Mouse (Mus musculus) adrenal gland, postnatal 4 days (tissue): ENCODE data around the gene Rab42. TPM values are rescaled to one million over a fixed set of nuclear protein-coding genes. Genes with fewer than 3 reads are reported as not detected.

Source experiments
- DNase-seq, 2 experiments: peaks; one replicate each; pipeline ENCODE4 v3.0.0; 2021 to 2022; ENCODE audit warnings: low spot score in 2 of 2, mixed read lengths in 2 of 2
- total RNA-seq, 2 experiments: library from RNA; stranded (reverse); gene quantifications; 2 replicates each; pipeline ENCODE4 v1.2.3; 2021

Rab42 gene
- total RNA-seq, 2 experiments from 2014 or later = 4.3 to 6.6 TPM

DNA sequence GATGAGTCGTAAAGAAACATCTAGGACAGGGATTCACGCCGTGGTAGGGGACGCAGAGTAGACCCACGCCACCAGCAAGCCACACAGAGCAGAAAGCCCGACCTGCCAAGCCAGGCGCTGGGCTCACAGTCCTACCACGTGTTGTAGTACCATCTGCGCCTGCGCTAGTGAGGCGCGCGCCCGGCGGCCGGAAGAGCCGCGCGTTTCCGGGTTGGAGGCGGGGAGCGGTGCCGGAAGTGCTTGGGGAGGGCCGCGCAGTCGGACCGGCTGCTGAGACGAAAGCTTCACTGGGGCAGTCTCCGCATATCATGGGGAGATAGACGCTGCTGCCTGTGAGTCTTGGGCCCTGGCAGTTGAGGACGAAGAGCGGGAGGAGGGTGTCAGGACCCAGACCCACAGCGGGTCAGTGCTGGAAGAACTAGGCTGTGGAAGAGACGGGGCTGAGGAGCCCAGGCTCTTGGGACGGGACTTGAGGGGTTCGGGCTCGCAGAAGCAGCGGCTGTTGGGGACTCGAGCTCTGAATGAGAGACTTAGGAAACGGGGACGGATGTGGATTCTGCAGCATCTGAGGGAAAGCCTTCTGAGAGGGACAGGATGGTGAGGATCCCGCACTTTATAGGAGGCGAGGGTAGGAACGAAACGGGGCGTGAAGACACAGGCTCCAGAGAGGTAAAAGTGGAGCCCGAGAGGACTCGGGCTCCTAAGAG, 28.9 kb downstream of the Rab42 start, which contains the start of gene Taf12:
TSS of gene Taf12 (plus strand) at position 220 of the 707 bp plus-strand sequence.
- peak; percentile 74 to 89 for DNase-seq

DNA sequence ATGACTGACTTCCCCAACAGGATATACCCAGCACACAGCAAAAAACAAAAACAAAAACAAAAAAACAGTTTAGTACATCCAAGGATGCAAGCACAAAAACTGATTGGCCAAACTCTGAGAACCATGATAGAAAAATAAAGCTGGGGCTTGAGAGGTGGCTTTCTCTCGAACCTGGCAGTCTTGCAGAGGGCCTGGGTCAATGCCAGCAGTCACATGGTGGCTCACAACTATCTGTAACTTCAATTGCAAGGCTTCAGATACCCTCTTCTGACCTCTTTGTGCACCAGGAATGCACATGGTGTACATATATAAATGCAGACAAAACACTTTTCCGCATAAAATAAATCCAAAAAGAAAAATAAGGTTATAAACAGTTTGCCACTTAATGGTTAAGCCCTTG, 30.0 kb downstream of the Rab42 start:
- DNase-seq = no peak

DNA sequence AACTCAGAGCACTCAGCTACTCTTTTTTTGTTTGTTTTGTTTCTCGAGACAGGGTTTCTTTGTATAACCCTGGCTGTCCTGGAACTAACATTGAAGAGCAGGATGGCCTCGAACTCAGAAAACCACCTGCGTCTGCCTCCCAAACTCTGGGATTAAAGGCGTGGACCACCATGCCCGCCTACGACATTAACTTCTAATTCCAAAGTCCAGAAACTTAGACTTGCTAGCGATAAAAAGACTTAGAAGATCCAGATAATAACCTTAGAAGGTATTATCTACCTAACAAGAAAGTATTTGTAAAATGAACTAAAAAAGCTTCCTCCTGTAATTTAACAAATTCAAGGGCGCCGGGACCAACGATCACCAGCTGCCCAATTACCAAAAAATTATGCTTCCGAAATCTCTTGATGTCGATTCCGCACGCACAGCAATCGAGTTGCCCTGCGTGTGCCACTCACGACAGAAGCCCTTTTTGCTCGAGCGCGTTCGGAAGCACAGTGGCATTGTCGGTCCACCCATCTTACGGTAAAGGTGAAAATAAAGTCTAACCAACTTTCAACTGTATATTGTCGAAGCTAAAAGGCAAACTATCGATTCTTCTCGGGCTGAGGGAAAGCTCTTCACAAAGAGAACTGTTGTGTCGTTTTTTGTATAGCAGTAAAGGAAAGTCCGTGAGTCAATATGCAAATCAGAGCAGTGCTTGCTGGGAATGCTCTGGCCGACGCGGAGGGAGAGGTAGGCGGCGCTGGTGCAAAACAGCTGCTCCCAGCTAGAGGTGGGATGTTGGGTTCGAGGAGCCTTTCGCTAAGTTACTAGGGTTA, 33.2 kb downstream of the Rab42 start:
- DNase-seq = peak; percentile 40 to 65

DNA sequence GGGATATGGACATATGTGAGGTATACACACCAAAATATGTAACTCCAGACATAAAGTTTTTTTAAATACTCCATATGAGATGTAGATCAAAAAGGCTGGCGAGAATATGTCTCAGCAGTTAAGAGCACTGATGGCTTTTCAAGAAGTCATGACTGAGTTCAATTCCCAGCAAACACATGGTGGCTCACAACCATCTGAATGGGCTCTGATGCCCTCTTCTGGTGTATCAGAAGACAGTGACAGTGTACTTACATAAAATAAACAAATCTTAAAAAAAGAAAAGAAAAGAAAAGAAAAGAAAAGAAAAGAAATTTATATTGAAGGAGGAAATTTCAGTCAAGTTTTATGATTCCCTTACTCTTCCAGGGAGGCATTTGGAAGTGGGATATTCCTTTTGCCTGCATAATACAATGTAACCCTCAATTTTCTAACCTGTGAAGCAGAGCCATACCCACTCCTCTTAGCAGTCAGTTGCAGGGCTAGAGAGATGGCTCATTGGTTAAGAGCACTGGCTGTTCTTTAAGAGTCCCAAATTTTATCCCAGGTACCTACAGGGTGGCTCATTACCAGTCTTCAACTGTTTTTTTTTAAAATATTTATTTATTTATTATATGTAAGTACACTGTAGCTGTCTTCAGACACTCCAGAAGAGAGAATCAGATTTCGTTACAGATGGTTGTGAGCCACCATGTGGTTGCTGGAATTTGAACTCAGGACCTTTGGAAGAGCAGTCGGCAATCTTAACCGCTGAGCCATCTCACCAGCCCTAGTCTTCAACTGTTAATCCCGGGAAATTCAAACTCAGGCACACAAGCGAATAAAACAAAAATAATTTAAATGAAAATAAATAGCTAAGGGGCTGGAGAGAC, 34.1 kb downstream of the Rab42 start:
- no peak for DNase-seq

DNA sequence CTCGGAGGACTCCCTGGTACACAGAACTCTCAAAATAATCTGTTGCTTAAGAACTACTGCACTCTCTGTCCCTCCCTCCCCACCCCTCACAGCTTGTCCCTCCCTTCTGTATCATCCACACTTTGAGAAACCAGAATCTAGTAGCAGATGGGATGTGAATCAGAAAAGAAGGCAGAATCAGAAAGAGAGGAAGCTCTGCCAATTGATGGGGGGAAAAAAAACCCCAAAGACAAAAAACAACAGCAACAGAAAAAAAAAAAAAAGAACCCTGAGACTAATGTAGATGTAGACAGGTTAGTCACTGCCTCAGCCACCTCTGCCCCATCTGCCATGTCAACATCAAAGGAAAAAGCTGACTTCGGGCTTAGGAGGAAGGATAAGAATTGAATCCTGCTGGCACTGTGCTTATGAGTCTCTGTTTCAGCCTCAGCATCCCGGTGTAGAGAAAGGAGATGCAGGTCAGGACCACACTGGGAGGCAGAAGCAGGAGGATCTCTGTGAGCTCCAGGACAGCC, 36.3 kb downstream of the Rab42 start:
- DNase-seq = no peak

DNA sequence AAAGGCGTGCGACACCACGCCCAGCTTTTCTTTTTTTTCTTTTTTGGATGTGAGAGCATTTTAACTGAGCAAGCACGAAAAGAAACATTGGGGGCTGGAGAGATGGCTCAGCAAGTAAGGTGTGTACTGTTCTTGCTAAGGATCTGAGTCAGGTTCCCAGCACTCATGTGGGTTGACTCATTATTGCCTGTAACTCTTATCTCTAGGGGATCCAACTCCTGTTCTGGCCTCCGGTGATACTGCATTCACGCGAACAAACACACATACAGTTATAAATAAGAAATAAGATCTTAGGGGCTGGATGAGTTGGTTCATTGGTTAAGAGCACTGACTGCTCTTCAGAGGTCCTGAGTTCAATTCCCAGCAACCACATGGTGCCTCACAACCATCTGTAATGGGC, 39.9 kb downstream of the Rab42 start:
- DNase-seq = no peak

DNA sequence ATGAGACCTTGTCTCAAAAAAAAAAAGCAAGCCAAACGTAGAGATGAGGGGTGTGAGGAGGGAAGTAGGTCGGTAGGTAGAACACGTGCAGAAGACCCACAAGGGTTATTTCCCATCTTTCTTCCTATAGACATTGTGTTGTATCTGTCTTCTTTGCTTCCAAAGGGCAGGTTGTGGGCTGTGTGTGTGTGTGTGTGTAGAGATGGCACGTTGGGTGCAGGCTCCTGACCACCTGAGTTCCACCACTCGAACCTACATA, 40.9 kb downstream of the Rab42 start:
- no peak for DNase-seq

DNA sequence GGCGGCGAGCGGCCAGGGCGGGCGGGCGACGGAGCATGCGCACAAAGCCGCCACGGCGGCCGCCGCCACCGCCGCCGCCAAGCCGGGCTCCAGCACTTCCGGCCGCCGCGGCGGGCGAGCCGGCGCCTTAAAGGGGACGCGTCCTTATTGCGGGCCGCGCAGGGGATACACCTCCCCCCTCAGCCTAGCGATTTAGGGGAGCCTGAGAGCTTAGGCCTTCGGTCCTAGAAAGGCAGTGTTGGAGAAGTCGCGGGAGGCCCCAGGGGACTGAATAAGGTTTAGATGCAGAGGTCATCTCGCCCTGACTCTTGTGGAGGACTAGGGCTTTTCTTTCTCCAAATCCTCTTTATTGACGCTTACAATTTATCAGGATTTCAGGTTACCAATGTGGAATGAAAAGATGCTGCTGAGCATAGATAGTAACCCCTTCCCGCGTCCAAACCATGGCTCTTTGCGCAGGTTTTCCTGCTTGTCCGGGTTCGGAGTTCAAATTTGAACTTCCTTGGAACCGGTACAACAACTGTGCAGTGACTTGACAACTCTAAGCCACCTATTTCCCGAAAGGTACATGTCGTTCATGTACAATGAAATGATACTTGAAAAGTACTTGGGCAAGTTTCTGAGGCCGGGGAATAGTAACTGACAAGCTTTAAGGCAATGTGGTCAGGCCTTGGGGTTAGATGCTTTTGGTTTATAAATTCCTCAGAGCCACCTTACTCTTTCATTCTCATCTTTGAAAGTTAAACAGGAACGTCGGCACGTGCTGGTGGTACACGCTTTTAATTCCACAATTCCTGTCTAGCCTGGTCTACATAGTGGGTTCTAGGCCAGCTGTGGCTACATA, 41.4 kb downstream of the Rab42 start, which contains the start of gene Gmeb1:
TSS of gene Gmeb1 (minus strand) at position 89 of the 844 bp plus-strand sequence.
- DNase-seq = peak; percentile 42 to 52

DNA sequence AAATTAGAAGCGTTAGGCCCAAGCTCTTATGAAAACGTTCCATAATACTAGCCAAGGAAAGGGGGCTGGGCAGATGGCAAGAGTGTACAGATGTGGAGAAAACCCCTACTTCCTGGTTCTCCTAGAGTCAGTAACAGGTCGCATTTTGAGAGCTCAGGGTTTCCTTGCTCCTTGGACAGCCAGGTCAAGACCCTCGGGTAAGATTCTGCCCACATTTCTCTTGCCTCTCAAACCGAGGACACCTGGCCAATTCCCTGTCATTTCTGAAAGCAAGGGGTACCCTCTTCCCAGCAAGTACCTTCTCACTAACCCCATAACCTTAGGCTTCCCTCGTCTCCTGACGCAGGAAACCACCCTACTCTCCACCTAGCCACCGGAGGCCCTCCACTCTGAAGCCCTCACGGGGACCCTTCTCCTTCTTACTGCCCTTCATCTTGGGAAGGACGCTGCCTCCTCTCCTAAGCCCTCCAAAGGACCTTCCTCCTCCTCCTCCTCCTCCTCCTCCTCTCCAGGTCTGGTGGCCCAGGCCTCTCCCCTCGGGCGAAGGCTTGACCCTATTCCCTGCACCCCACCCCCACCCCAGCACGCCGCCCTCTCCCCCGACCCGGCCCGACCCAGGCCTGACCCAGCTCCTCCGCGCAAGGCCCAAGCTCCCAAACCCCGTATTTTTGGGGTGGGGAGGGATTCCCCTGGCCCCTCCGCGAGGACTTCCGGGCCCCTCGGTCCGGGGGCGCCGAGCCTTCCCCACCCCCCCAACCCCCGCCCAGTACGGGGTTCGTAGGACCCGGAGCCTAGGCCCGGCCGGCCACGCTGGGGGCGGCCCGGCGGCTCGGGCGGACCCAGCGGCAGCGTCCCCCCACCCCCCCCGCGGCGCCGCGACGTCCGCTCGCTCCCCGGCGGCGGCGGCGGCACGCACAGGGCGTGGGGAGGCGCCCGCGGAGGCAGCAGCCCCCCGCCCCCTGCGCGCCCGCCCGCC, 42.5 kb downstream of the Rab42 start:
- peak; percentile 17 to 20 for DNase-seq

DNA sequence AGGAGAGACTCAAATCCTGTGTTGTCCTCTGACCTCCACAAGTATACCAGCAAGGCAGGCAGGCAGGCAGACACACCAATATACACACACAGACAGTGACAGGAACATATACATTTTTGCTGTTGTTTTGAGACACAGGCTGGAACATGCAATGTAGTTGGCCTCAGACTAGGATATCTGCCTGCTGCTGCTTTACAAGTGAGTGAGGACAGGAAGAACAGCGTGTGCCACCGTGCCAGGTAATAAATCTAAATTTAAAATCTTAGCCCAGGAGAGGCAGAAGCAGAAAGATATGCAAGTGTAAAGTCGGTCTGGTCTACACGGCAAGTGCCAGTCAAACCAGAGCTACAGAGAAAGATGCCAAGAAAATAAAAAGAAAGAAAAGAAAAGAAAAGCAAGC, 43.9 kb downstream of the Rab42 start:
- no peak for DNase-seq

DNA sequence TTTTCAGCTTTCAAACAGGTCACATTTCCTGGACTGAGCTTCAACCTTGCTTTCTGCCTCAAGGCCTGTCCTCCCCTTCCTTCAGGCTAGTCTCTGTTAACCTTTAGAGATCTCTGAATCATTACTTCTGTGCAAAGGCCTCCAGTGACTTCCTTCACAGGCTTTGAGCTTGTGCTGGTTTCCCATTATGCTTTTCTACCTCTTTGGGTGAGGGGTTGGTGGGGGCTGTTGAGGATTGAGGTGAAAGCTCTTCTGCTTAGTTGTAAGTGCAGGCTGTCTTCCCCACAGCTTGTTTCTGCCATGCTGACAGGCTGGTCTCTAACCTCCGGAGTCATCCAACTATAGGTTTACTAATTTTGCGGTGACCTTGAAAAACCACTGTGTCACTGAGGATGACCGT, 46.8 kb downstream of the Rab42 start:
- DNase-seq = no peak

GRCm38 (mm10) chr4:132254986-132255385, 48.2 kb downstream of the Rab42 start:
- DNase-seq = no peak

DNA sequence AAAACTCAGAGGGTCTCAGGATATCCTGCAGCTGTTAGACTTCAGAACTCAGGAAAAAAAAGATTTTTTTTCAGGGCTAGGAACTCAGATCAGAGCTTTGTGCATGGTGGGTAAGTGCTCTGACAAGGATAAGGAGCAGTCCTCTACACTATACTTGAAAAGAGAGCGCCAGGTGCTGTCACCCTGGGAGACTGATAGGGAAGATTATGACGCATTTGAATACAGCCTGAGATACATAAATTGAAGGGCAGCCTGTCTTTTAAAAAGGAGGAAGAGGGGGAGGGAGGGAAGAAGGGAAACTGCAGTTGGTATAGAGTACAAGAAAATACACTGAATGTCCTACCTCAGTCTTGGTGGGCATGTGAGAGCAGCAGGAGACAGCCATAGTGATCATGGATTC, 49.6 kb downstream of the Rab42 start:
- no peak for DNase-seq

DNA sequence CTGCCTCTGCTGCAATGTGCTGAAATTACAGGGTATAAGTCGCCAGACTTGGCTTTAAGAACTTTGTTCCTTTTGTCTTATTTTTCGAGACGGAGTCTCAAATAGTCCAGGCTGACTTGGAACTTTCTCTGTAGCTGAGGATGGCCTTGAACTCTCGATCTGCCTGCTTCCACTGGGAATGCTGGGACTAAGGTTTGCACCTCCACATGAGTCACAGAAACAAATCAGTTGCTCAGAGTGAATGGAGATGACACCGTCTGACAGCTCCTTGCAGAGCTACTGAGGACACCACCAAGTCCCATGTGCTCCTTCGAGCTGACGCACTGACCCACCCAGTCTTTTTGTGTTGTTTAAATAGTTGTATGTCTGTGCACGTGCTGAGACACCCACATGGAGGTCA, 50.1 kb downstream of the Rab42 start:
- DNase-seq = no peak

Other genes starting within 250 kb of the Rab42 start
- gene Gm10300, start 228.7 kb downstream of the Rab42 start, total RNA-seq = under 1 TPM; 0.70 to 0.73 TPM
- gene Epb41, start 228.1 kb downstream of the Rab42 start, total RNA-seq = 10 to 100 TPM; 67.2 to 91.2 TPM
- under 1 TPM; 0.50 to 0.59 TPM for gene Oprd1, start 158.9 kb downstream of the Rab42 start, total RNA-seq
- 10 to 100 TPM; 61.7 to 63.4 TPM for gene Ythdf2, start 91.1 kb downstream of the Rab42 start, total RNA-seq
- gene Gmeb1, start 41.8 kb downstream of the Rab42 start, total RNA-seq = 10 to 100 TPM; 19.8 to 26.8 TPM
- 10 to 100 TPM; 19.4 to 23.3 TPM for gene Taf12, start 29.0 kb downstream of the Rab42 start, total RNA-seq
- gene Trnau1ap, start 26.2 kb upstream of the Rab42 start, total RNA-seq = 10 to 100 TPM; 40.3 to 45.8 TPM
- 10 to 100 TPM; 29.9 to 34.2 TPM for gene Rcc1, start 50.2 kb upstream of the Rab42 start, total RNA-seq
- gene Phactr4, start 119.1 kb upstream of the Rab42 start, total RNA-seq = 10 to 100 TPM; 48.5 to 59.9 TPM
- gene Med18, start 160.5 kb upstream of the Rab42 start, total RNA-seq = 10 to 100 TPM; 13.5 to 13.6 TPM
- 10 to 100 TPM; 12.5 to 14.3 TPM for gene Sesn2, start 207.1 kb upstream of the Rab42 start, total RNA-seq
- gene Atpif1, start 230.3 kb upstream of the Rab42 start, total RNA-seq = 100 to 1,000 TPM; 533 to 549 TPM
- 100 to 1,000 TPM; 110 to 116 TPM for gene Dnajc8, start 232.2 kb upstream of the Rab42 start, total RNA-seq